9 mouse cellular contexts compared by ENCODE assay signal in the genomic region with DNA sequence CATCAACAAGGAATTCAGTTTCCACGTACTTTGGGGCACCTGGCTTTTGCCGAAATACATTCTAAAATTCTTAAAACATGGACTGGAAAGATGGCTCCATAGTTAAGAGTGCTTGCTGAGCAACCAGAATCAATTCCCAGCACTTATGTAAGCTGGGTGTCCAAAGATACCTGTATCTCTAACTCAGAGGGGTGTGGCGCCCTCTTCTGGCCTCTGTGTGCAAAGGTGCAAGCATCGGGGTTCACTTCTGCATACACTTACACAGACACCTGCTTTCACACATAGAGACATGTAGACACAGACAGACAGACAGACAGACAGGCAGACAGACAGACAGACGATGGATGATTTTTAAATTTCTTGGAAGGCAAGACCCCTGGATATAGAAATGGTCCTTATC. TPM values are rescaled to one million over a fixed set of nuclear protein-coding genes. Genes with fewer than 3 reads are reported as not detected.
DNase-seq lines count a peak whose midpoint lies in the region; ATAC-seq lines count a peak whose summit lies in the region.
"Had no signal": no experiment of that assay in that cellular context is flagged by ENCODE, and none has a peak within 500 bp of the region (broad histone marks: within the 10 kb centered on the region; RNA-seq: fewer than 3 reads in every experiment).

No protein-coding gene starts in this region.

- ATAC-seq in forebrain, embryonic 11.5 days (replicated peaks; ENCODE audit: low FRiP score), result no peak
- no peak for ATAC-seq in forebrain, embryonic 15.5 days (replicated peaks)
- ATAC-seq in neural tube, embryonic 15.5 days (ENCODE audit: low FRiP score), result no peak
- peak; percentile 58; the same call in 1 of the 2 replicates for ATAC-seq in megakaryocyte-erythroid progenitor cell, adult 5-6 weeks (replicated peaks; ENCODE audit: low FRiP score, low TSS enrichment, poor library complexity, severe bottlenecking)

- peak; percentile 69 for DNase-seq in forebrain, embryonic 11.5 days (ENCODE audit: low spot score)
- DNase-seq in neural tube, embryonic 10.5 days (ENCODE audit: extremely low spot score, low spot score), result peak; percentile 54
- DNase-seq in cerebellum, adult 9-11 months, result peak; percentile 67
- DNase-seq in kidney, adult 8-10 months, result peak; percentile 45 to 77
- DNase-seq in thymus, postnatal 4 days, result peak; percentile 82

- no peaks in the 10 kb centered on the region for H3K27me3 ChIP-seq in forebrain, embryonic 11.5 days (ENCODE audit: control insufficient read depth, insufficient read depth, low read length)
- no peaks in the 10 kb centered on the region for H3K27me3 ChIP-seq in forebrain, embryonic 15.5 days
- H3K27me3 ChIP-seq in neural tube, embryonic 15.5 days (replicated peaks), result no peaks in the 10 kb centered on the region
- H3K27me3 ChIP-seq: lung, embryonic 15.5 days had no signal

- no peaks in the 10 kb centered on the region for H3K4me1 ChIP-seq in forebrain, embryonic 11.5 days (replicated peaks; ENCODE audit: control insufficient read depth, insufficient read depth, low read length)
- H3K4me1 ChIP-seq in forebrain, embryonic 15.5 days, result no peaks in the 10 kb centered on the region
- no peaks in the 10 kb centered on the region for H3K4me1 ChIP-seq in neural tube, embryonic 15.5 days
- H3K4me1 ChIP-seq: lung, embryonic 15.5 days had no signal

- 49% methylated on average over 5 of the region's 5 CpGs for WGBS in forebrain, embryonic 11.5 days
- WGBS in forebrain, embryonic 15.5 days, result 46% methylated on average over 5 of the region's 5 CpGs
- WGBS in neural tube, embryonic 15.5 days, result 47% methylated on average over 5 of the region's 5 CpGs

- H3K36me3 ChIP-seq in forebrain, embryonic 11.5 days (ENCODE audit: control insufficient read depth, insufficient read depth, low read length), result no peaks in the 10 kb centered on the region
- no peaks in the 10 kb centered on the region for H3K36me3 ChIP-seq in forebrain, embryonic 15.5 days
- H3K36me3 ChIP-seq in neural tube, embryonic 15.5 days, result no peaks in the 10 kb centered on the region

- no peak overlapping the region for H3K4me2 ChIP-seq in forebrain, embryonic 11.5 days (ENCODE audit: low read depth, low read length, severe bottlenecking)
- no peak overlapping the region for H3K4me2 ChIP-seq in forebrain, embryonic 15.5 days (replicated peaks)
- H3K4me2 ChIP-seq in neural tube, embryonic 15.5 days, result no peak overlapping the region
- H3K4me2 ChIP-seq: lung, embryonic 15.5 days had no signal

- no peak overlapping the region for H3K9ac ChIP-seq in forebrain, embryonic 11.5 days (ENCODE audit: low read length)
- no peak overlapping the region for H3K9ac ChIP-seq in forebrain, embryonic 15.5 days (replicated peaks)
- no peak overlapping the region for H3K9ac ChIP-seq in neural tube, embryonic 15.5 days (replicated peaks)
- H3K9ac ChIP-seq: lung, embryonic 15.5 days had no signal

- no peak overlapping the region for H3K27ac ChIP-seq in forebrain, embryonic 11.5 days (ENCODE audit: low read depth, low read length)
- H3K27ac ChIP-seq in forebrain, embryonic 15.5 days (replicated peaks), result no peak overlapping the region
- H3K27ac ChIP-seq in neural tube, embryonic 15.5 days (replicated peaks), result no peak overlapping the region
- H3K27ac ChIP-seq: lung, embryonic 15.5 days had no signal

- H3K4me3 ChIP-seq in forebrain, embryonic 11.5 days (ENCODE audit: low read depth, low read length), result no peak overlapping the region
- H3K4me3 ChIP-seq in forebrain, embryonic 15.5 days, result no peak overlapping the region
- H3K4me3 ChIP-seq in neural tube, embryonic 15.5 days (replicated peaks), result no peak overlapping the region
- H3K4me3 ChIP-seq: lung, embryonic 15.5 days had no signal

- no peaks in the 10 kb centered on the region for H3K9me3 ChIP-seq in forebrain, embryonic 11.5 days (ENCODE audit: control insufficient read depth, low read length)
- no peaks in the 10 kb centered on the region for H3K9me3 ChIP-seq in forebrain, embryonic 15.5 days
- H3K9me3 ChIP-seq in neural tube, embryonic 15.5 days (replicated peaks), result no peaks in the 10 kb centered on the region
- H3K9me3 ChIP-seq: lung, embryonic 15.5 days had no signal

RNA-seq across cellular contexts. Expression of gene Gnb5, which starts 25.3 kb away (rescaled TPM):
- 31.1 and 34.1 TPM in 2 replicates for polyA plus RNA-seq in forebrain, embryonic 11.5 days (2014; fragmentation: Nextera tagmentation; extraction: Ambion mirVana)
- polyA plus RNA-seq in forebrain, embryonic 15.5 days (2015; fragmentation: Nextera tagmentation; extraction: Ambion mirVana), result 47.8 and 52.6 TPM in 2 replicates
- polyA plus RNA-seq in neural tube, embryonic 15.5 days (2015; fragmentation: Nextera tagmentation; extraction: Ambion mirVana), result 85.1 and 97.4 TPM in 2 replicates
- total RNA-seq in megakaryocyte-erythroid progenitor cell, adult 5-6 weeks (2014; fragmentation: Nextera tagmentation), result not detected in 2 replicates
- 1.1 and 1.3 TPM in 2 replicates for total RNA-seq in megakaryocyte-erythroid progenitor cell, adult 5-6 weeks (2017)

RNA-seq across cellular contexts. Expression of gene Myo5c, which starts 49.0 kb away (rescaled TPM):
- polyA plus RNA-seq in forebrain, embryonic 11.5 days (2014; fragmentation: Nextera tagmentation; extraction: Ambion mirVana), result 0.55 and 0.72 TPM in 2 replicates
- 0.18 and 0.31 TPM in 2 replicates for polyA plus RNA-seq in forebrain, embryonic 15.5 days (2015; fragmentation: Nextera tagmentation; extraction: Ambion mirVana)
- 0.33 and 0.97 TPM in 2 replicates for polyA plus RNA-seq in neural tube, embryonic 15.5 days (2015; fragmentation: Nextera tagmentation; extraction: Ambion mirVana)
- not detected in 2 replicates for total RNA-seq in megakaryocyte-erythroid progenitor cell, adult 5-6 weeks (2014; fragmentation: Nextera tagmentation)
- 0.38 TPM in 1 of 2 replicates, not detected in the other for total RNA-seq in megakaryocyte-erythroid progenitor cell, adult 5-6 weeks (2017)
